Mouse (Mus musculus) embryonic facial prominence, embryonic 10.5 days (tissue): ENCODE measurements around the gene Hnf4a. TPM values are rescaled to one million over a fixed set of nuclear protein-coding genes. Genes with fewer than 3 reads are reported as not detected.
A peak's percentile ranks its signal among the peaks of the same experiment; 100 is the strongest.

ENCODE experiments used
- DNase-seq: peaks from one replicate; pipeline ENCODE4 v3.0.0-alpha.2; 2017; ENCODE audit warnings: low spot score
- H3K27ac ChIP-seq: fragments of 300-500 bp; sonication (generic); replicated peaks from 2 replicates; pipeline ENCODE4 v1.5.1; 2016; ENCODE audit warnings: mild to moderate bottlenecking
- H3K27me3 ChIP-seq: fragments of 300-500 bp; sonication (generic); replicated peaks from 2 replicates; pipeline ENCODE4 v1.6.1; 2016; ENCODE audit warnings: low read depth, mild to moderate bottlenecking; ENCODE audit not compliant: poor library complexity, severe bottlenecking
- H3K36me3 ChIP-seq: fragments of 300-500 bp; sonication (generic); replicated peaks from 2 replicates; pipeline ENCODE4 v1.6.1; 2016; ENCODE audit warnings: mild to moderate bottlenecking, moderate library complexity
- H3K4me1 ChIP-seq: fragments of 300-500 bp; sonication (generic); 2 replicates; pipeline ENCODE4 v1.6.1; 2016
- H3K4me3 ChIP-seq: fragments of 300-500 bp; sonication (generic); 2 replicates; pipeline ENCODE4 v1.5.1; 2016; ENCODE audit warnings: mild to moderate bottlenecking, moderate library complexity
- H3K9me3 ChIP-seq: fragments of 300-500 bp; sonication (generic); 2 replicates; pipeline ENCODE4 v1.6.1; 2016; ENCODE audit warnings: mild to moderate bottlenecking
- WGBS: fragments of 180-500 bp; shearing (Covaris S2); methylation state at CpG from one replicate; pipeline ENCODE4 v1.1.7; 2016; 5-methylcytosine and 5-hydroxymethylcytosine counted together
- polyA plus RNA-seq: library from polyadenylated mRNA; unstranded; fragments of >200 nt; fragmentation: Nextera tagmentation; extraction: Ambion mirVana; gene quantifications from 2 replicates; pipeline ENCODE4 v1.2.1, GENCODE M21; 2016

The Hnf4a gene
- polyA plus RNA-seq, 1 experiment from 2014 or later = not detected

DNA sequence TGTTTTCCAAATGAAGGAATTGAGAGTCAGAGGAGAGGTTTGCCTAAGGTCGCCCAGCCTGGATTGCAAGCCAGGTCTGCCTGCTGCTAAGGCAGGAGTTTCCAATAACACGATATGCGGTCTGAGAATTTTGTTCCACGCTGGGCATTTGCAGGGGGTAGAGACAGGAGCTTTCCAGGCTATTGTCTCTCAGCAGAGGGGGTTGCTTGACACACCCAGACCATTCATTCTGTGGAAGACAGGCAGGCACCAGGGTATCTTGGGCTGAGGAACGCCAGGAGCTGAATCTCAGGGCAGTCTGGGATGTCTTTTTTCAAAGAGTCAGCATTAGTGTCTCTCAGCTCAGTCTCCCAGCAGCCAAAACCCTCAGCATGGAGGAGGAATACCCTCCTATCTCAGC lies 13.6 kb upstream of the Hnf4a start:
- Histone ChIP-seq H3K9me3 (no peaks in the 10 kb centered on the region), H3K4me1 (peaks cover 27% of the 10 kb centered on the region), H3K27me3 (peaks cover 10% of the 10 kb centered on the region), H3K4me3 (no peak overlapping the region), H3K36me3 (no peaks in the 10 kb centered on the region), H3K27ac (no peak overlapping the region)
- WGBS = 15% methylated on average over 5 of the region's 5 CpGs
- no peak for DNase-seq

DNA sequence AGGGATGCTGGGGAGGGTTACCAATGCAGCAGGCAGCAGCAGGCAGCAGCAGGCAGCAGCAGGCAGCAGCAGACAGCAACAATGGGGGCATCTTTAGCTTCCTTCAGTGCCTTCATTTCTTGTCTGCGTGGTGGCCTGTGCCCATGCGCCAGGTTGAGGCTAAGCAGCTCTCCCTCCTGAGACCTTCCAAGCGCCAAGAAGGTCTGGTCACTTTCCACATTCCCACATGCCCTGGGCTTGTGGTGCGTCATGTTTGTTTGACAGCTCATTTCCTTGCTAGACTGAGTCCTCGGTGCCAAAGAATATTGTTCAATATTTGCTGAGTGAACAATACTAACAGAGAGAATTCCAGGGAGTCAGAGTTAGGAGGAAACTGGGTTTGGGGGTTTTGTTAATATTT lies 12.6 kb upstream of the Hnf4a start:
- Histone ChIP-seq H3K4me3 (no peak overlapping the region), H3K4me1 (peaks cover 27% of the 10 kb centered on the region), H3K36me3 (no peaks in the 10 kb centered on the region), H3K27ac (no peak overlapping the region), H3K9me3 (no peaks in the 10 kb centered on the region), H3K27me3 (peaks cover 10% of the 10 kb centered on the region)
- 48% methylated on average over 5 of the region's 5 CpGs for WGBS
- DNase-seq = no peak

DNA sequence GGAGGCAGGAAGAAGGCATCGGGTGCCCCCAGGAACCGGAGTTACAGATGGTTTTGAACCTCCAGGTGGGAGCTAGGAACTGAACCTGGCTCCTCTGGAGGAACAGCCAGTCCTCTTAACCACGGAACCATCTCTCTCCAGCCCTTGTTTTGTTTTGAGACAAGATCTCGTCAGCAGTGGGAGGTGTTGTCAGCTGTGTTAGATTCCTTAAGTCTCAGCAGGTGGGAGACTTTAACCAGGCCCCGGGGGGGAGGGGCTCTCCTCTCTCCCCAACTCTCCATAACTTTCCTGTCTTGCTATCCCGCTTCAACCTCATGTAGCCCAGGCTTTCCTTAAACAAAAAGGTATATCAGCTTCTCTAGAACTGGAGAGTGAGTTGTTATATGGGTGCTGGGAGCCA lies 12.2 kb upstream of the Hnf4a start:
- peaks cover 27% of the 10 kb centered on the region for H3K4me1 ChIP-seq
- no peak overlapping the region for H3K4me3 ChIP-seq
- DNase-seq = no peak
- H3K27me3 ChIP-seq = peaks cover 10% of the 10 kb centered on the region
- no peaks in the 10 kb centered on the region for H3K9me3 ChIP-seq
- H3K36me3 ChIP-seq = no peaks in the 10 kb centered on the region
- WGBS = 51% methylated on average over 6 of the region's 6 CpGs
- no peak overlapping the region for H3K27ac ChIP-seq

DNA sequence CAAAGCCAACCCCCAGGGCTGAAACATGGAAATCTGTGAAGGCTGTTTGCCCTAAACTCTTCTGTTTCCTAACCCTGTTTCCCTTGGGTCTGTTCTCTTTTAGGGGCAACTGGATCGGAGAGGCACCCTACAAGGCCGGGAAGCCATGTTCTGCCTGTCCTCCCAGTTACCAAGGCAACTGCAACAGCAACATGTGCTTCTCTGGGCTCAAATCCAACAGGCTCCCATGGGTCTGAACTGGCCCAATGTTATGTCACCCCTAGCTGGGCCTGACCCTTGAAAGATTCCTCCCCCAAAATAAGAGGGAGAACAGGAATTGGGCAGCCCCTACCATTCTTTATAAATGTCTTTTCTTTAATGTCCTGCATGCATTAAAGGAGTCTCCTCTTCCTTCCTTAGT lies 4.4 kb upstream of the Hnf4a start:
- H3K4me3 ChIP-seq = no peak overlapping the region
- no peak overlapping the region for H3K27ac ChIP-seq
- H3K4me1 ChIP-seq = no peaks in the 10 kb centered on the region
- DNase-seq = no peak
- no peaks in the 10 kb centered on the region for H3K36me3 ChIP-seq
- no peaks in the 10 kb centered on the region for H3K9me3 ChIP-seq
- H3K27me3 ChIP-seq = no peaks in the 10 kb centered on the region
- WGBS = 76% methylated on average over 2 of the region's 2 CpGs

DNA sequence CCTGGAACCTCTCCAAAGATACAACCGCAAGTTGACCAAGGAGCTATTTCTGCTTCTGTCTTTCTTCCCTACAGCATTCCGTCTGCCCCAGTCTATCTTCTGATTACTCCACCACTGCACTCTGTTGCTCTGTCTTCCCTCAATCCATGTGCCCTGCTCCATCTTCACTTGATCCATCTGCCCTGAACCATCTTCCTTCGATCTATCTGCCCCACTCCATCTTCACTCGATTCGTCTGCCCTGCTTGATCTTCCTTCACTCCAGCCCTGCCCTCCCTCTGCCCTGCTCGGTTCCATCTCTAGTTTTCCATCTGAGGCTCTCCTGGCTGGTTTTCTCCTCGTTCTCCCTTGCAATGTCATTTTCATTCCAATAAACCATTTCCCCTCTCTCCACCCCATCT lies 3.4 kb upstream of the Hnf4a start:
- no peaks in the 10 kb centered on the region for H3K36me3 ChIP-seq
- no peak overlapping the region for H3K27ac ChIP-seq
- 82% methylated on average over 7 of the region's 7 CpGs for WGBS
- DNase-seq = no peak
- no peaks in the 10 kb centered on the region for H3K4me1 ChIP-seq
- H3K9me3 ChIP-seq = no peaks in the 10 kb centered on the region
- H3K4me3 ChIP-seq = no peak overlapping the region
- no peaks in the 10 kb centered on the region for H3K27me3 ChIP-seq

DNA sequence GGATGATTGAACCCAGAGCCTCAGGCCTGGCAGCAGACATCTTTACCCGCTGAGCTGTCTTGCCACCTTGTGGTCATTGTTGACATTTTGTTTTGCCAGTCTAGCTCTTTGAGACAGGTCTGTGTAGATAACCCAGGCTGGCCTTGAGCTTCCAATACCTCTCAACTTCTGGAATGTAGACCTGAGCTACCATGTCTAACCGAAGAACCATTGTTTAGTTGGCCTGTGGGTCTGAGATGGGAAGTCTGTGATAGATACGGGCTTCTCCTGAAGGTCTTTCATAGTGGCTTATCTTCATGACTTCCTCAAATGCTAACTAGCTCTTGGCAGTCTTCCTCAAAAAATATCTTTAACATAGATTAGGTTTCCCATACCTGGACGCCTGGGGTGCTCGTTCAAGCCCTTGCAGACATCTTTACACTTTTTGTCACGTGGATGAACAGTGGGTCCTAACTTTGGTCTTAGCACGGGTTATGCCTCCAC lies 19.2 kb downstream of the Hnf4a start:
- Histone ChIP-seq H3K4me3 (no peak overlapping the region), H3K27ac (no peak overlapping the region), H3K27me3 (no peaks in the 10 kb centered on the region), H3K9me3 (no peaks in the 10 kb centered on the region), H3K4me1 (no peaks in the 10 kb centered on the region), H3K36me3 (no peaks in the 10 kb centered on the region)
- no peak for DNase-seq
- WGBS = 86% methylated on average over 7 of the region's 7 CpGs

DNA sequence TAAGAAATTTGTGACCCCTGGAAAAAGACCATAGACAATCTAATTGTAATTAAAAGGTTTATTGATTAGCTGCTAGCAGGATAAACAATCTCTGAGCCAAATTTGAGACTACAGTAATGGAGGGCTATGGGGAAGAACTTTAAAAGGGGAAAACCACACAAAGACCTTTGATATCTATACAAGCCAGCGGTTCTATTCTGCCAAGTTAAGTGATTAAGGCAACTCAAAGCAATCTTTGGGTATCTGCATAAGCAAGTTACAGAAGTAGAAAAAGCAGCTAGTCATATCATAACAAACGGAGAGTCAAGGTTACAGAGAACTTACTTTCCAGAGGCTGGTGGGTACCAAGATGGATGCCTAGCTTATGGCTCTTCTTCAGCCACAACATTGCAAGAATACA lies 20.9 kb downstream of the Hnf4a start:
- H3K36me3 ChIP-seq = no peaks in the 10 kb centered on the region
- H3K27ac ChIP-seq = no peak overlapping the region
- no peaks in the 10 kb centered on the region for H3K4me1 ChIP-seq
- no peak for DNase-seq
- no peaks in the 10 kb centered on the region for H3K9me3 ChIP-seq
- no peaks in the 10 kb centered on the region for H3K27me3 ChIP-seq
- 88% methylated on average over 2 of the region's 2 CpGs for WGBS
- H3K4me3 ChIP-seq = no peak overlapping the region

DNA sequence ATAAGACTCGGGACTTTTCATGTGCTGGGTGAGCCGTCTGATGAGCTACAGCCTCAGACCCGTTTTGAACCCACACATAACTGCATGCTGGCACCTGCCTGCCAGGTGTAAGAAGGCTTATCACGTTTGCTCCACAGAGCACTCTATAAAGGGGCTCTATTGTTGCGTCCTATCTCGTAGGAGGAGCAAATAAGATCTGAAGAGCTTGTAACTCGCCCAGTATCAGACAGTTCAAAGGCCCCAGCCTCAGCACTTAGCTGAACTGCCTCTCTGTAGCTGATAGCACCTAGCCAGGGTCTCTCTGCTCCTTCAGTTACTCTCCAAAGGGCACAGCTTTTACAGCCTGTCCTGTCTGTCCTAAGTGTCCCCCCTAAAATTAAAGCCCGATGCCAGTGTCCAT lies 23.8 kb downstream of the Hnf4a start:
- no peak for DNase-seq
- no peaks in the 10 kb centered on the region for H3K9me3 ChIP-seq
- WGBS = 69% methylated on average over 8 of the region's 8 CpGs
- H3K36me3 ChIP-seq = no peaks in the 10 kb centered on the region
- H3K4me1 ChIP-seq = peaks cover 4% of the 10 kb centered on the region
- H3K27me3 ChIP-seq = peaks cover 6% of the 10 kb centered on the region
- H3K27ac ChIP-seq = no peak overlapping the region
- no peak overlapping the region for H3K4me3 ChIP-seq

DNA sequence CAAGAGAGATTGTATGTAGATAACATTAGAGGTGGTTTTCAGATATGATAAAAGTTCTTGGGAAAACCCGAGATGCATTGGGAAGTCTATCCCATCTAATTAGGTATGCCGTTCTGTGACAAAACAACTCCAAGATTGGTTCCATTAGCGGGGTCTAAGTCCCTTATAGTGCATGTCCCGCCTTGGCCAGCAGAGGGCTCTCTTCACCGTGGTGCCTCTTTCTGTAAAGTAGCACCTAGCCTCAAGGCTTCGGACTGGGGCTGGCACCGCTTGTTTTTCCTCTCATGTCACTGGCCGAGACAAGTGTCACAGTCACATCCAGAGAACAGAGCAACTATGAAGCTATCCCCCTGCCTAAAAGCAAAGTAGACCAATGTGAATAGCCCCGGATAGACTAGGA lies 25.3 kb downstream of the Hnf4a start:
- H3K4me3 ChIP-seq = no peak overlapping the region
- peaks cover 20% of the 10 kb centered on the region for H3K27me3 ChIP-seq
- H3K27ac ChIP-seq = no peak overlapping the region
- peaks cover 4% of the 10 kb centered on the region for H3K4me1 ChIP-seq
- WGBS = 12% methylated on average over 9 of the region's 9 CpGs
- DNase-seq = peak; percentile 81
- H3K36me3 ChIP-seq = no peaks in the 10 kb centered on the region
- H3K9me3 ChIP-seq = no peaks in the 10 kb centered on the region

DNA sequence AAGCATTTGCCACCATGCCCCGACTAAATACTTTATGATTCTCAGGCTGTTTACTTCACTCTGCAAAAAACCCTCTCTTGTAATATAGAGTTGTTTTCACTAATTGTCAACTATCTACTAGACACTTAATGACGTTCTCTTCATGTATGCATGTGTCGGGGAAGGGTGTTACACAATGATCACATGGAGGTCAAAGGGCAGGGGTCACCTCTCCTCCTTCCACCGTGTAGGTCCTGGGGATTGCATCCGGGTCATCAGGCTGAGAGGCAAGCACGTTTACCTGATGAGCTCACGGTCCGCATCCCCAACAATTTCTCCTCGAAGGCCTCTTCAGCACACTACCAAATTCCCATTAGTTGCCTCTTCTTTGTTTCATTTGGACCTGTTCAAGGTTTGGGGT lies 26.6 kb downstream of the Hnf4a start:
- Histone ChIP-seq H3K36me3 (no peaks in the 10 kb centered on the region), H3K27me3 (peaks cover 20% of the 10 kb centered on the region), H3K4me1 (peaks cover 4% of the 10 kb centered on the region), H3K4me3 (no peak overlapping the region), H3K27ac (no peak overlapping the region), H3K9me3 (no peaks in the 10 kb centered on the region)
- 83% methylated on average over 9 of the region's 9 CpGs for WGBS
- DNase-seq = no peak

DNA sequence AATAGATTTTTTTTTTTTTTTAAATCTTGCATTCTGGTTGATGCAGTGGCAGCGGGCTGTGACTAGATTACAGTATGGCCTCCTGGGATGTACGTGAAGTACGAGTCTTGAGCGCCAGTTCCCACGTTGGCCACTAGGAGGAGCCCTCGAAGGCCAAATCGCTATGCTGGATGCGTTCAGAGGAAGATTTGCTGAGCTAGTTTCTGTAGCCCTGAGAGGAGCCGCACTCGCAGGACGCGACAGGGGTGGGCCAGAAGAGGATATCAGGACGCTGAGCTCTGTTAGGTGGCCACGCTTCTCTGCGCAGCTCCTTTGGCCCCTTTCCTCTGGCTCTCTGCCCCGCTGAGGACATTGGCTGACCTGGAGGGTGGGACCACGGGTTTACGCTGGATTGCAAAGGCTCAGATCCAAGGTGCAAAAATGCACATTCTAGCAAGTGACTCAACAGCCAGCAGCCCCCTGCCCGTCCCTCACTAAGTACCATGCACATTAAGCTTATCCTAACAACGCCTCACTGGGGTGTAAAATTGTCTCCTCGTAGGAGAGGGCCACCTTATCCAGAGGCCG lies 28.4 kb downstream of the Hnf4a start:
- Histone ChIP-seq H3K9me3 (no peaks in the 10 kb centered on the region), H3K4me3 (peak overlapping the region; percentile 49), H3K36me3 (no peaks in the 10 kb centered on the region), H3K4me1 (peaks cover 4% of the 10 kb centered on the region), H3K27ac (no peak overlapping the region), H3K27me3 (peaks cover 20% of the 10 kb centered on the region)
- 16% methylated on average over 22 of the region's 22 CpGs for WGBS
- DNase-seq = peak; percentile 87

DNA sequence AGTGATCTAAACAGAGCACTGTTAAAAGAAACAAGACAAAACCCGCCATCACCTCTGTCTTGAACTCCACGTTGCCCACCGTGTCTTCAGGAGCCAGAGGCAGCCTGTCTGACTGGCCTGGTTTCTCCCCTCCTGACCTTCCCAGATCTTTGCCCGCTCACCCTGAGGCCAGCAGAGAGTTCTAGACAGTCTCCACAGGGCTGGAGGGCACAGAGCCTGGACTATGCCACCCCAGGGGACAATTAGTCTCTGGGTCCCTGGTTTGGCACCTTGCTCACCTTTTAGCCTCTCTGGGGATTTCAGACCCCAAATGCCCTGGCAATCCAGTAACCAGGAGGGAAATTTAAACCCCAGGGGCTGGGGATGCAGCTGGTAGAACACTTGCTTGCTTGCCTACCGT lies 30.8 kb downstream of the Hnf4a start:
- no peaks in the 10 kb centered on the region for H3K36me3 ChIP-seq
- no peak overlapping the region for H3K4me3 ChIP-seq
- DNase-seq = no peak
- H3K9me3 ChIP-seq = no peaks in the 10 kb centered on the region
- H3K27me3 ChIP-seq = peaks cover 20% of the 10 kb centered on the region
- WGBS = 82% methylated on average over 5 of the region's 5 CpGs
- H3K27ac ChIP-seq = no peak overlapping the region
- H3K4me1 ChIP-seq = peaks cover 4% of the 10 kb centered on the region

DNA sequence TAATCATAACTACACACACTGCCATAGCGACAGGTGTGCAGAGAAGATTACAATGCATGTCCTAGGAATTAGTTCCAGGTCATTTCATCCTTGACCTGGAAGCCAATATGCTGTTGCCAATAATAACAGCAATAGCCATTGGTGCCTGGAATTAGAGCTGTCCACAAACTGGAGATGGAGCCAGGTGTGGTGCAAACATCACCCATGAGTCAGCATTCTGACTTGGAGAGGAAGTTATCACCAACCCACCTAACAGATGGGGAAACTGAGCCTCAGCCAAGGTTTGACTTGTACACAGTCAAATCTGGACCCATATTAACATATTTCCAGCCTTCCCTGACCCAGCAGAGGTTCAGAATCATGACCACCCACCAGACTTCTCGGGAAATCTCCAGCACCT lies 31.8 kb downstream of the Hnf4a start:
- H3K9me3 ChIP-seq = no peaks in the 10 kb centered on the region
- no peak overlapping the region for H3K27ac ChIP-seq
- DNase-seq = no peak

More for the DNA sequence above, 31.8 kb downstream of the Hnf4a start:
- Histone ChIP-seq H3K4me1 (peaks cover 4% of the 10 kb centered on the region), H3K36me3 (no peaks in the 10 kb centered on the region), H3K27me3 (peaks cover 20% of the 10 kb centered on the region), H3K4me3 (no peak overlapping the region)
- 87% methylated on average over 2 of the region's 2 CpGs for WGBS
